Mouse (Mus musculus): ENCODE data around the gene 1700042G07Rik.
"Not testable (repeated sequence)": the region's sequence is repeated elsewhere in the genome, so short reads cannot be mapped to it uniquely, and the experiment has no call there.

The 1700042G07Rik gene

DNA sequence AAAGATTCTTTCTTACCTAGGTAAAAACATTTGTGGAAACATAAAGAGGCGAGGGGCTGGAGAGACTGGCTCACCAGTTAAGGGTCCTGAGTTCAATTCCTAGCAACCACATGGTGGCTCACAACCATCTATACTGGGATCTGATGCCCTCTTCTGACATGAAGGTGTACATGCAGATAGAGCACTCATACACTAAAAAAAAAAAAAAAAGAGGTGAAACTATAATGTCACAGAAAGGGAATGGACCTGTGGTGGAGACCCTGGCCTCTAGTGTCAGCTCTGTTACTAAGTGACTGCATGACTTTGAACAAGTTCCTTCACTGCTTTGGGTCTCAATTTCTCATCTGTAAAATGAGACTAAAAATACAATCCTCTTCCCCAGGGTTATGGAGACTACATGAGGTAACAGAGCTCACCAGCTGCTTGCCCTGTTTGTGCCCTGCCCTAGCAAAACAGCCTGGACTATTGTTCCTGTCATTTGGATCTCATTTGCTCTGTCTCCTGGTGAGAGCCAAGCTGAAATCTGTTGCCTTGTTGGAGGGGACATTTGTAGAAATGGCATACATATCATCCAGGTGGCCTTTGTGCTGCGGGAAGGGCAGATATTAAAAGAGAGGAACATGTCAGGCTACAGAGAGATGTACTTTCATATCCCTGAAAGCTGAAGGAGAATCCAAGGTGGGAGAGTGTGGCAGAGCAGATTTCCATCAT, 42.9 kb downstream of the 1700042G07Rik start:
- no peak for DNase-seq

- no peak for DNase-seq
Observed at GRCm38 (mm10) chr4:116217046-116217445, 43.9 kb downstream of the 1700042G07Rik start.

- not testable (repeated sequence) for DNase-seq
Observed at GRCm38 (mm10) chr4:116217661-116218060, 44.5 kb downstream of the 1700042G07Rik start.

- DNase-seq, result no peak
Observed at GRCm38 (mm10) chr4:116219056-116219455, 45.9 kb downstream of the 1700042G07Rik start.

- DNase-seq, result peak in 1 of 2 experiments; percentile 7
Observed at GRCm38 (mm10) chr4:116220071-116220650, 47.0 kb downstream of the 1700042G07Rik start.

- DNase-seq, result no peak
Observed at GRCm38 (mm10) chr4:116220780-116221139, 47.6 kb downstream of the 1700042G07Rik start.

DNA sequence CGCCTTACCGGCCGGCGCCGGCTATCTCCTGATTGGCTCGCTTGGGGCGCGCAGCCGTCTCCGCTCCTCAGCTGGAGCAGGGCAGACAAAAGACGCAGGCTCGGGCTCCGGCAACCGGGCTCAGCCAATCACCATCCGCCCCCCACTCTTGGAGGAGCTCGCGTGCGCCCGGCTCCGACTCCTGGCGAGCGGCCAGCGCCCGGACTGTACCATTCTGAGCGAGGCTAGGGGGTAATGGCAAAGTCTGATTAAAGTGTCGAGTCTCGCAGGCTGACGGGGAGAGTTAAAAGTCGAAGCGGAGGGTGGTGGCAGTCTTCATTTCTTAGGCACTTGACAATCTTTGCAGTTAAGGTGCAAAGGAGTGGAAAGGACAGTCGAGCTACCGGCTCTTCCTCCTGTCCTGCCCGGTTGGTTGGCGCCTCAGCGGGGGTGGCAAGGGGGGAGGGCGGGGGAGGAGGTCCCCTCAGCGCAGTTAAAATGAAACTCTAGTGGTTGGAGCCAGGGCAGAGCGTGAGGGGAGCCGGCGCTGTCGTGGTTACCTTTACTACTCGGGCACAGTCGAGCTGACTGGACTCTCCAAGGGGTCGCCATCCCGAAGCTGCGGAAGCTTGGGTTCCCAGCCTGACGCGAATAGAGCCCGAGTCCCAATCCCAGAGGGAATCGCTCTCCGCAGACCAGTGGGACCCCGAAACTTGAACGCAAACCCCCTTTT, 48.1 kb downstream of the 1700042G07Rik start, which contains the start of gene Pik3r3:
Gene Pik3r3 (plus strand): TSS at position 479 of the 712 bp plus-strand sequence.
- peak; percentile 99 for DNase-seq

DNA sequence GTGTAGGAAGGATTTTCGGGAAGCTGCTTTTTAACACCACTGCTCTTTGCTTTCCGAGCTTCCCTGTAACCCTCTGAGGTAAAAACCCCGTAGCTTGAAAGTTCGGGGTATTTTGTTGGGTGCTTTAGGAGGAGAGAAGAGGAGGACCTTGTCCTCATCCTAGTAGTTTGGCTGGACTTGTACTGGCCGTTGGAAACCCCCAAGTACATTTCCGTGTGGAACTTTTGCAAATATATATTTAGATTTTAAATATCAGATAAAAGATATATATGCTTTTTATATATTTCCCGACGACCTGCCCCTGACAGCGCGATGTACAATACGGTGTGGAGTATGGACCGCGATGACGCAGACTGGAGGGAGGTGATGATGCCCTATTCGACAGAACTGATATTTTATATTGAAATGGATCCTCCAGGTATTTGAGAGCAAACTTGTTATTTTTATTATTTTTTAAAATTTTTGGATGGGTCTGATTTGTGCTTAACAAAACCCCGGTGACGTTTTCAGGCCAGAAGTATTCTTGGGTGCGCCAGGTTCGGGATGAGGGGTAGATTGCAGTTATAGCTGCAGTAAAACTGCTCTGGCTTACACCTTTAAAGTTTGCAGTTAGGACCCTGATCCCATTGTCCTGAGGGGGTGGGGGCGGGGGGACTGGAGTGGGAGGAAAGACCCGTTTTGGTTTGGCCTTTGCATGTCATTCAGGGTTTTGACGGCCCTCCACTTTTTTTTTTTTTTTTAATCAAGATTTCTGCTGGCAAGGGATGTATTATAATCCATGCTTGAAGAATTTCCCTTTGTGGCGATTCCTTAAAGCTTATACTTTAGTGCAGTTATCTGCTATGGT, 49.0 kb downstream of the 1700042G07Rik start:
- DNase-seq, result no peak

DNA sequence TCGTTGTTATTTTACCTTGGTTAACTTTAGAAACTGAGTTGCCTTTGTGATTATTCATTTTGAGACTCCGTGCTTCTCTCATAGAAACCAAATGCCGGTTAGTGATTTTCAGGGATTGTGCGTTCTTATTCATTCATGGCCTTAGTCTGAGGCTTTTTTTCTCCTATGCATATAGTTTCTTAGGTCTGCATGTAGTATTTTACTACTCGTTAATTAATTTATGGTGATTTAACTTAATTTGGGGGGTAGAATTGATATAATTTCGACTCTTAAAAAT, 49.6 kb downstream of the 1700042G07Rik start:
- no peak for DNase-seq
